Mouse (Mus musculus): ENCODE data around the gene BC107364.
"Not testable (repeated sequence)": the region's sequence is repeated elsewhere in the genome, so short reads cannot be mapped to it uniquely, and the experiment has no call there.

BC107364 gene
- long read RNA-seq, experiment 1: 0 reads
- long read RNA-seq, experiment 2: 0 reads

DNA sequence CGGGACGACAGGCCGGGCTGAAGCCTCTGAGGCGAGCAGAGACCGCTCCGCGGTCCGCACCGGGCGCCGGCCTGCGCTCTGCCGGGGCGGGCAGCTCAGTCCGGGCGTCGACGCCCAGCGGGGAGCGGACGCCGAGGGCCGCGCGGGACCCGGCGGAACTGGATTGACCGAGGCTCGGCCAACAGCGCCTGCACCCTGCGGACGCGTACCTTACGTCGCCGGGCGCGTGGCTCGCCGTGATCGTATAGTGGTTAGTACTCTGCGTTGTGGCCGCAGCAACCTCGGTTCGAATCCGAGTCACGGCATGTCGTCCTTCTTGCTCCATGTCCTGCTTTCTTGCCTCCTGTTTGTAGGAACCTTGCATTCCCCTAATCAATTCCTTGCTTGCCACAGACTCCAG, at the start of gene BC107364:
TSS of gene BC107364 (minus strand) at position 45 of the 400 bp plus-strand sequence.
- intact Hi-C loops (cut with DNase I): not testable (repeated sequence)

DNA sequence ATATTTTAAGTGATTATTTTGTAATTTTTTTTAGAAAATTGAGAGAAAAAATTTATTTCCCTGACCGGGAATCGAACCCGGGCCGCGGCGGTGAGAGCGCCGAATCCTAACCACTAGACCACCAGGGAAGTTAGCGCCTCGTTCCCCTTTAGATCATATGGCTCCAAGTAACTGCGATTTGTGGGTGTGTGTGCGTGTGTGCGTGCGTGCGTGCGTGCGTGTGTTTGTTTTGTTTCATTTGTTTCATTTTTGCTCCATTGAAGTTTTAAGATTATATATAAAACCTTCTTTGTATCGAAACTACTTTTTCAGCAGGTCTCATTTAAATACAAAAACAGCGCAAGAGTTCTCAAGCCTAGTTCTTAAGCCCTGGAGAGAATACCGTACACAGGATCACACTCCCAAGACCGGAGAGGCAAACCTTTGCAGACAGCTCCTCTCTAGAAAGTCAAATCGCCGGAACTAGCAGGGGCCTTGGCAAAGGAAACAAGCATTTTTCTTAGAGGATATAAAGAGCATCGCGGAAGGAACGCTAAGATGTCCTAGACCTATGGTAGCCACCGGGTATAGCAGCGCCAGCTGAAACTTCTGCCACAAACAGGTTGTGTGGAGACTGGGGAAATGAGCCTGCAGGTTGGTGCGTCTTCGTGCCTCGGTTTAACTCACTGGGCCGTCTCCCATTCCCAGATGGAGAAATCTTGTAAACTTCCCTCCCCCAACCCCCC, 49.4 kb upstream of the BC107364 start:
- intact Hi-C loops (cut with DNase I): loop anchor here (5.0 kb wide), 1 partner anchor 219 kb away; no protein-coding TSS in a partner anchor

DNA sequence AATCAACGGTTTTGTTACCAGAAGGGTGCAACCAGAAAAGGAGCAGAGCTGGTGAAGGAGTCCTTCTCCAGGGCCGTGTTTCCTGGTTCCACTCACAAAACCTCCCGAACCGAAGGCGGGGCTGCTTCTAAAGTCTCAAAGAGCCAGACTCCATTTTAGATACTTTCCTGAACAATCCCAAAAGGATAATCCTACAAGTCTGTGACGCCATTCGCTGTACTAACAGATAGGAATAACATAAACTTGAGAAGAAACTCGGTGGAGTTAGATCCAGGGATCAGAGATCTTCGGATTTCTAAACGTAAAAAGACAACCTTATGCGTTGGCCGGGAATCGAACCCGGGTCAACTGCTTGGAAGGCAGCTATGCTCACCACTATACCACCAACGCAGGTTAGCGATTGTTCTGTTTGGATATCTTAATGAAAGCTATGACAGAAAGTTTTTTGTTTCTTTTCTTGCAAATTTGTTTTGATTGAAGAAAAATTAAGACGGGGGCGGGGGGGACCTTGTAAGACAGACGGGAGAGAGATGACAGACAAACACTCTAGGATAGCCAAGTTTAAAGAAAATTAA, 48.7 kb upstream of the BC107364 start:
- intact Hi-C loops (cut with DNase I): loop anchor here (5.0 kb wide), 1 partner anchor 218 kb away; no protein-coding TSS in a partner anchor

DNA sequence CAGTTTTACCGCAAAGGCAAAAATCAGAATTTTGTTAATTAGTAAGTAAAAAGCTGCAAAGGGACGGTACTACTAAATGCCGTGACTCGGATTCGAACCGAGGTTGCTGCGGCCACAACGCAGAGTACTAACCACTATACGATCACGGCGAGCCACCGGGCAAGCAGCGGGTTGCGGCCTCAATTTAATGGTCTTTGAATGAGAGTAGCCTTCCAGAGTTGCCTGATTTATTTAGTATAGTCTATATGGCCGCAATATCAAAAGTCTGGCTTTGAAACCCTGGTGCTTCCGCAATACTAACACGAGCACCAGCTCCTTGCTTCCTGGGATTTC, 48.1 kb upstream of the BC107364 start:
- intact Hi-C loops (cut with DNase I): loop anchor here (5.0 kb wide), 1 partner anchor 218 kb away; no protein-coding TSS in a partner anchor

DNA sequence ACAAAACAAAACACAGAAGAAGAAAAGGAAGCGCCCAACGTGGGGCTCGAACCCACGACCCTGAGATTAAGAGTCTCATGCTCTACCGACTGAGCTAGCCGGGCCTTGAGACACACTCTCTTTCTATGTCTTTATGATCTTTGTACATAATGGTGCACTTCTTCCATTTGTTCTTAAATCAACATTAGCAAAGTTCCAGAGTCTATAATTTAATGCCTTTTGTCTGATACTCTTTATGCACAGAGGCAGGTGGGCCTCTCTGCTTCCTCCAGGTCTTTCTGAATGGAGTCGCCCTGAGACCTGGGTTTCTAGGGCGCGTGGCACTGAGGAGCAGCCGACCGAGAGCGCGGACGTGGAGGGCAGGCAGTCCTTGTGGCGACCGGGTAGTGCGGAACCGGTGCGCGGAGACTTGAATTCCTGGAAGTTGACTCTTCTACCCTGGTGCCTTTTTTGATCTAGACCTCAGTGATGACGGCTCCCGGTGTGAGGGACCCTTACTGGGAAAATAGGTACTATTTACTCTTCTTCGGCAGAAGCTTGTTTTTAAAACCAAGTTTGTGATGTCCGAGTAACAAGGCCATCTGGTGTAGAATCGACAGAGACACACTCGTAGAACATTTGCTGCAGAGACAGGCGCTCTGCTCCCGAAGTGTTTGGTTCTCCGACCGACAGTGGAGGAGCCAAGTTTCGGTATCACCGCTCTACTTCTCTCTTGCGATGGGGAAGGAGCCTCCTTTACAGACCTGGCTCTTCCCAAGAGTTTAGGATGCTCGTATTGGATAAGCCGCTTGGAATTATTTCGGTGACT, 47.6 kb upstream of the BC107364 start:
- intact Hi-C loops (cut with DNase I): loop anchor here (5.0 kb wide), 1 partner anchor 217 kb away; no protein-coding TSS in a partner anchor

DNA sequence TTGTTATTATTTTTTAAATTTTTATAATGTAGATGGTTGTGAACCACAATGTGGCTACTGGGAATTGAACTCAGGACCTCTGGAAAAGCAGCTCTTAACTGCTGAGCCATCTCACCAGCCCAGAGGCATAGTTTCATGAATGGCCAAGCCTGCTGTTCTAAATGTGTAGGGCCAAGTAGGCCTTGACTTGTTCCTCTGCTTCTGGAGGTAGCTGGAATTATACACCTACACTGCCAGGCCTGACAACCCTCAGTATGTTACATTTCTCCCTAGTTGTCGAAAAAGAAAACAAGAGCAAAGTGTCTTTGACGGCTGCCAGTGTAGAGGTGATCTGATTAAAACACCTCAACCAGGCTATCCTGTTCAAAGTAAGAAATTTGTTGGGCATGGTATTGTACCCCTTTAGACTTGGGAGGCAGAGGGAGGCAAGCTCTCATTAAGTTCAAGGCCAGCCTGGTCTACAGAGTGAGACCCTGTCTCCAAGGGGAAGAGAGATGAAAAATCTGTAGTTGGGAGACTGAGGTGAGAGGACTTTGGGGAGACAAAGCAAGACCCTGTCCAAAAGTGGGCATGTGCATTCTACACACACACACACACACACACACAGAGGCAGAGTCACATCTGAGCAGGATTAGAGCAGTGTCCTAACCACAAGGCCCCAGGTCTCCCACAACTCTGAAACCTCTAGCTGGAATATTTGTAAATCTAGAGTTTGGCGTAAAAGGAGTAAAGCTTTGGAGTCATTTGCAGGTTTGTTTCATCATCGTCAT, 46.6 kb upstream of the BC107364 start:
- intact Hi-C loops (cut with DNase I): no loop called here

DNA sequence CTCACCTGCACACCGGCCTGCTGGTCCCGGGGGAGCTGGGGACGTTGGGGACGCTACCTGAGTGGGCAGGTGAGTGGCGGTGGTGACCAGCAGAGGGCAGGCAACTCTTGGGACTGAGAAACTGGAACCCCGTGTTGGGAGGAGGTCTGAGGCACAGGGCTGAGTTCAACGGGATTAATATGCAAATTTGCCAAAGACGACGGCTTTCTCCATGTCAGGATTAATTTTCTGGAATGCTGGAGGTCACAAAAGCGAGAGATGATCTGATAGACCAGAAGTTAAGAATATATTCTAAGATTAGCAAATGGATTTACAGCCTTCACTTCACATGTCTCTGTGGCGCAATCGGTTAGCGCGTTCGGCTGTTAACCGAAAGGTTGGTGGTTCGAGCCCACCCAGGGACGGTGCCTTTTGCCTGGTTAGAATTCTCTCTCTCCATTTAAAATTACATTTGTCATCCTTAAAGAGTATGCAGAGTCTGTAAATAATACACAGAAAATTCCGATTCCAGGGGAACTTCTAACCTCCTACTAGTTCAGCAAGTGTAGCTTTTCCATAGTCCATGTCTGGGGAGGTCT, 45.4 kb upstream of the BC107364 start:
- intact Hi-C loops (cut with DNase I): no loop called here

DNA sequence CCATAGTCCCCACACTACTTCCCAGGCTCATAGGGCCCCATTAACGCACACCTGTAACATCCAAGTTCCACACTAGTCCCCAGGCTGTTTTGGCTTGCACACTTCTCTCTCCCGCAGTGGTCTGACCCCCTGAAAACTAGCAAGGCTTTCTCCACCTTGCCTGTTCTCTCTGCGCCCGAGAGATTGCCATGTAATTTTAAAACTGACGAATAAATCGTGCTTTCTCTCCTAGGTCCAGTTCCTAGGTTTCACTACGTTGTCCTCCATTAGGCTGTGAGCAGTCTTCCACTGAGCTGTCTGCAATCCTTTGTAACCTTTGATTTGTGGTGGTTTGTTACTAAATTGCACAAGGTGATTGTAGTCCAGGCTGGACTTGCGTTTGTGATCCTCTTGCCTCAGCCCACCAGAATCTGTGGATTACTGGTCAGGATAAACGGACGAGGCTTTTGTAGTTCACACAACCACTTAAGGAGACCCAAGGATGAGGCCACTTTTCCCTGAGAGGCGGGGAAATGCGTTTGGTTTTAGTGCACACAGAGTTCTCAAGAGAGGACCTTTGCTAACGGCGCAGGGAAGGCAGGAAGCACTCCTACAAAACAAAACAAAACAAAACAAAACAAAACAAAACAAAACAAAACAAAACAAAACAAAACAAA, 44.6 kb upstream of the BC107364 start:
- intact Hi-C loops (cut with DNase I): not testable (repeated sequence)

DNA sequence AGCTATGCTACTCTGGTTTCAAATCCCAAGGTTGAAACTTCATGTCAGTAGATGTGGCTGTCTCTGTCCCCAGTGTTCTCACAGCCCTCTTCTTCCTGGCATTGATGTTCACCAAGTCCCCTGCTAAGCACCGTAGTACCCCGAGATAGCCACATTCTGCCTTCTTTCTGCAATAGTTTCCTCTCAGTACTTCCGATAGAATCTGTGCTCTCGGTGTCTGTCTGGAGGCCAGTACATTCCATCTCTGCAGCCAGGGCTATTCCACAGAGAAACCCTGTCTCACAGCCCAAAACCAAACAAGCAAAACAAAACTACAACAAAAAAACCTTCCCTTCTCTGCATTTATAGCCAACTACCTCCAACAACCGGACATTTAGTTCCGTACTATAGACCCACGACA, 44.1 kb upstream of the BC107364 start:
- intact Hi-C loops (cut with DNase I): no loop called here

DNA sequence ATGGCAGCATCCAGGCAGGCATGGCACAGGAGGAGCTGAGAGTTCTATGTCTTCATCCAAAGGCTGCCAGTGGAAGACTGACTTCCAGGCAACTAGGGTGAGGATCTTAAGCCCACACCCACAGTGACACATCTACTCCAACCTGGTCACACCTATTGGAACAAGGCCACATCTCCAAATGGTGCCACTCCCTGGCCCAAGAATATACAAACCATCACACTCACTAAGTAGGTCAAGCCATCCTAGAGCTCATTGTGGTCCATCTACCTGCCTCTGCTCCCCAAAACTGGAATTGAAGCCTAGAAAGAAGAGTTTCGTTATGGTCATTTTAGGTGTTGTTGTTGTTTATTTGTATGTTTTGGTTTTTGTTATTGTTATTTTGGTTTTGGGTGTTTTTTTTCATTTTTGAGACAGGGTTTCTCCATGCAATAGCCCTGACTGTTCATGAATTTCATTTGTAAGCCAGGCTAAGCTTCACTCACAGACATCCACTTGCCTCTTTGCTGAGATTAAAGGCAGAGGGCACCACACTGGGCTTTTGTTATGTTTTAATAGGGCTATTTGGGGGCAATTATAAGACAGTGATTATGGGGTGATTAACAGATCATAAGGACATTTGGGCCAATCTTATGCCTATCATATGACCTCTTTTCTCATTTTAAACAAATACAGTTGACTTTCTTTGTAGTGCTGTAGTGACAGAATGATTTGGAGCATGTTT, 43.5 kb upstream of the BC107364 start:
- intact Hi-C loops (cut with DNase I): no loop called here

DNA sequence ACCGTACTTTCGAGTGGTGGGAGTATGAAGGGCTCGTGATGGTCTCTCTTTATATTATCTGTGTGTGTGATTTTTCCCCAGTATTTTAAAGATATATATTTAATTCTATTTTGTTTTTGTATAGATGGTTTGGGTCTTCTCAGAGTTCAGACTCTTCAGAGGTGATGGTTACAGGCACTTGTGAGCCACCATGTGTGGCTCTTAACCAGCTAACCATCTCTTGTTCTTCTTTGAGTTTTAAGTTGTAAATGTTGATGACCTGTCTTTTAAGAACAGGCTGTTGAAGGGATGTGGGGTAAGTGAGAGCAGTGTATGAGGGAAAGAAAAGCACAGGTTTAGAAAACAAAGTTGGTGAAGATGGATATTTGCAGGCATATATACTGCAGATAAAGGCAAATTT, 42.8 kb upstream of the BC107364 start:
- intact Hi-C loops (cut with DNase I): no loop called here

DNA sequence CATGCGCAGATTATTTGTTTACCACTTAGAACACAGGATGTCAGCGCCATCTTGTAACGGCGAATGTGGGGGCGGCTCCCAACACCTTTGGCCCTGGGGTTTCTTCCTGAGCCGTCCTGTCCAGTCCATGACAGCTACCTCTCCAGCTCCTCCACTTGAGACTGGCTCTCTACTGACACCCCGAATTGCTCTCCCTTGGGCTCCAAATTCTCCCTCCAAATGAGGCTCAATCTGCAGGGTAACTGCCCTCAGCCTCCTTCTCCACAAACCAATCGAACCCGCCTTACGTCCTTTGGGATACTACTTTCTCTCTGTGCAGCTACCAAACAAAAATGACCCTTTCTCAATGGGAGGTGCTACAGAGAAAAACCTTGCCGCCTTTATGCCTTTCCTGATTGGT, 42.4 kb upstream of the BC107364 start:
- intact Hi-C loops (cut with DNase I): not testable (repeated sequence)

DNA sequence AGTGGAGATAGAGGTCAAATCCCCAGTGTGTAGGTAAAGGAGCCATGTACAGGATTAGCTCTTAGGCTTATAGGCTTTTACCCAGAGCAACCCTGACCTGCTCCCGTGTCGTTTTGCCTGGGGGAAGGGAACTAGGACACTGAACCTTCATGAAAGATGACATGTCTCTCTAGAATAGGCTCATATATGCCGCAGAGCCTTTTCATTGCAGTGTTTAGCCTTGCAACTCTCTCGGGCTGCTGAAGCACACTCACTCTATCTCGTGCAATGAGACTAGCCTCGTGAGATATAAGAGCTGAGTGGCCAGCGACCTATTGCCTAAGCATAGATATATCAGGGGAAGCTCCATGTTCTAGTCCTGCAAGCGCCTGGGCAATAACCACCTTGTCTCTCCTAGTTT, 37.5 kb upstream of the BC107364 start:
- intact Hi-C loops (cut with DNase I): not testable (repeated sequence)

DNA sequence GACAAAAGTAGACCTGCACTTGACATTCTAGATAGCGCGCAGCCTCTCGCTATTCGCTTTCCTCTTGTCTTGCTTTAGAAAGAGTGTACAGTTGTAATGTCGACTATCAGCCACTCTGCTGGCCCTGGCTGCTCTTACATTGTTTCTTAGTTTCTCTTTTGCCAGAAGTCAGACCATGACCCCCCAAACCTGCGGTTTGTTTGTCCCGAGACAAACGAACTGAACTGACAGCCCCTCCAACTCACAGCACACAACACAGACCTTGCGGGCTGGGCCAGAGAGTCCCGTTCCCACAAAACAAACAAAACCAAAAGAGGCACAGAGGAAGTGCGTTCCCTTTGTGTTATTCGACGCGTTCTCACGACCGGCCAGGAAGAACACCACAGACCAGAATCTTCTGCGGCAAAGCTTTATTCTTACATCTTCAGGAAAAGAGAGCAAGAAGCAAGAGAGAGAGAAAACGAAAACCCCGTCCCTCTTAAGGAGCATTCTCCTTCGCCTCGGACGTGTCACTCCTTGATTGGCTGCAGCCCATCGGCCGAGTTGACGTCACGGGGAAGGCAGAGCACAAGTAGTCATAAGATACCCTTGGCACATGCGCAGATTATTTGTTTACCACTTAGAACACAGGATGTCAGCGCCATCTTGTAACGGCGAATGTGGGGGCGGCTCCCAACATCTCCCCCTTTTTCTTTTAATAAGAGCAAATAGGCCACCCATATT, 37.0 kb upstream of the BC107364 start:
- intact Hi-C loops (cut with DNase I): not testable (repeated sequence)

DNA sequence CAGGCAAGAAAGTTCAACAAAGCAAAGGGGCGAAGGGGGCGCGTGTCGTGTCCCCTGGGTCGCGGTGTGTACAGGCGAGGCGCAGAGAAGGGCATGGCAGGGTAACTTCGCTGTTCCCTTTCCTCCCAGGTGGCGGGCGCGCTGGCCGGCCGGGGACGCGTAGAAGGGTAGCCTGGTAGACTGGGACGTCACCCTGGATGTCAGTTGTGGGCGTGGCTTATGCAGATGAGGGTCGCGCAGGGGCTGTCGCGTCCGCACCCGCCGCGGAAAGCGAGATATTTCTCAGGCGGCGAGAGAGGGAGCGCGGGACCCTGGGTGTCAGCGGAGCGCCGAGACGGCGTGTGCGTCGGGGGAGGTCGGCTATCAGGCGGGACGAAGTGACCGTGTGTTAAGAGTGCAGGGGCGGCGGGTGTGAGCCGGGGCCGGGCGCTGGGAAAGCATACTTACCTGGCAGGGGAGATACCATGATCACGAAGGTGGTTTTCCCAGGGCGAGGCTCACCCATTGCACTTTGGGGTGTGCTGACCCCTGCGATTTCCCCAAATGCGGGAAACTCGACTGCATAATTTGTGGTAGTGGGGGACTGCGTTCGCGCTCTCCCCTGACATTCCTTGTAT, 36.3 kb upstream of the BC107364 start:
- intact Hi-C loops (cut with DNase I): not testable (repeated sequence)

DNA sequence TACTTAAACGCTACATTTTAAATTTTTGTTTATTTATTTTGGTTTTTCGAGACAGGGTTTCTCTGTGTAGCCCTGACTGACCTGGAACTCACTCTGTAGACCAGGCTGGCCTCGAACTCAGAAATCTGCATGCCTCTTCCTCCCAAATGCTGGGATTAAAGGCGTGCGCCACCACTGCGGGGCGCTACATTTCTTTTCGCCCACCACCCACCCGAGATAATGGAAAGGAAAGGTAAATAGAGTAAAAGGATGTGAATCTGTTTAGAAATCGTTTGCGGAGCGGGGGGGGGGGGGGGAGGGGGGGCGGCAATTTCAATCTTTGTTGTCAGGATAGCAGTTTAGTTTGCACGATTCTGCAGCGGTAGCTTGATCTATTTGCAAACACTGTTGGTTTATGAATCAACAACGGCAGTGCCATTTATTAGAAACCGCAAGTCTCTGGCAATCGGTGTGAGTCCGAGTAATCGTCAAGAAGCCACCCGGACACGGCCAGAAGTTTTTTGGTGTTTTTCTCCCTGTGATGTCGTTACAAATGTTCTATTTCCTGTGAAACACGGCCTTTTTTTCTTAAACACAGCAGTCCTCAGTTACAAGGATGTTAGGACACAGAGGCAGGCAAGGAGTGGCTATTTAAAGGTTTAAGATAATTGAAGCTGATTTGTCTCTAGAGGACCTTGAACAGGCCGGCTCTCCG, 35.6 kb upstream of the BC107364 start:
- intact Hi-C loops (cut with DNase I): no loop called here

DNA sequence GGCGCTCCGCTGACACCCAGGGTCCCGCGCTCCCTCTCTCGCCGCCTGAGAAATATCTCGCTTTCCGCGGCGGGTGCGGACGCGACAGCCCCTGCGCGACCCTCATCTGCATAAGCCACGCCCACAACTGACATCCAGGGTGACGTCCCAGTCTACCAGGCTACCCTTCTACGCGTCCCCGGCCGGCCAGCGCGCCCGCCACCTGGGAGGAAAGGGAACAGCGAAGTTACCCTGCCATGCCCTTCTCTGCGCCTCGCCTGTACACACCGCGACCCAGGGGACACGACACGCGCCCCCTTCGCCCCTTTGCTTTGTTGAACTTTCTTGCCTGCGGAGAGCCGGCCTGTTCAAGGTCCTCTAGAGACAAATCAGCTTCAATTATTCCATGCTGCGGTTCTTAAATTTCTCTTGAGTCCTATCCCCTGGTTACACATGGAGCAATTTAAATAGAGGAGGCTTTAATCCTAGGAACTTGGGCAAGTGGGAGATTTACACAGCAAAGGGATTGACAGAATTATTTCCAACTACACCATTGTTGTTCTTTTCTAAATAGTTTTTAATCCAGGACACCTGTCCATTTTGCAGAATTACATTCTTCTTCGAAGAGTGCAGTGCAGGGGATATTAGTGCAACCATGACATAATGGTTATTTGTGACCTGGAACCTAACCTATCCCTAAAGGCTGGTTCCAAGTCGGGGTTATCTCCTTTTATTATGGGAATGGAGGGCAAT, 34.9 kb upstream of the BC107364 start:
- intact Hi-C loops (cut with DNase I): not testable (repeated sequence)

Measured in adrenal gland (tissue).